Mouse (Mus musculus) CD4-positive, CD25-positive, alpha-beta regulatory T cell, adult 4 months (primary cell): ENCODE results near the gene Cldn16. TPM values are rescaled to one million over a fixed set of nuclear protein-coding genes. Genes with fewer than 3 reads are reported as not detected.
"Not testable (repeated sequence)": the region's sequence is repeated elsewhere in the genome, so short reads cannot be mapped to it uniquely, and the experiment has no call there.

Experiments
- ATAC-seq: one replicate; pipeline ENCODE4 v1.8.0; 2017
- polyA plus RNA-seq, 2 experiments: library from polyadenylated mRNA; unstranded; fragments of 100-300 nt; shearing (Covaris generic); gene quantifications; one replicate each; pipeline ENCODE4 v1.2.1; 2017

The Cldn16 gene
- not detected for polyA plus RNA-seq

- no peak for ATAC-seq
These were observed at the start of gene Cldn16 for GRCm38 (mm10) chr16:26462835-26463234. TSS of gene Cldn16 (plus strand) at chr16:26463135.

GRCm38 (mm10) chr16:26418616-26419015, 44.3 kb upstream of the Cldn16 start:
- no peak for ATAC-seq

GRCm38 (mm10) chr16:26422078-26422477, 40.9 kb upstream of the Cldn16 start:
- no peak for ATAC-seq

GRCm38 (mm10) chr16:26430246-26430645, 32.7 kb upstream of the Cldn16 start:
- no peak for ATAC-seq

- ATAC-seq = no peak
These were observed 29.4 kb upstream of the Cldn16 start for GRCm38 (mm10) chr16:26433486-26433885.

GRCm38 (mm10) chr16:26440031-26440430, 22.9 kb upstream of the Cldn16 start:
- no peak for ATAC-seq

GRCm38 (mm10) chr16:26441156-26441555, 21.8 kb upstream of the Cldn16 start:
- ATAC-seq = no peak

- no peak for ATAC-seq
These were observed 18.1 kb upstream of the Cldn16 start for GRCm38 (mm10) chr16:26444843-26445242.

GRCm38 (mm10) chr16:26447594-26447993, 15.3 kb upstream of the Cldn16 start:
- no peak for ATAC-seq

- ATAC-seq = no peak
These were observed 8.8 kb upstream of the Cldn16 start for GRCm38 (mm10) chr16:26454163-26454562.

GRCm38 (mm10) chr16:26456182-26456581, 6.8 kb upstream of the Cldn16 start:
- no peak for ATAC-seq

- ATAC-seq = no peak
These were observed 3.6 kb downstream of the Cldn16 start for GRCm38 (mm10) chr16:26466535-26466934.

GRCm38 (mm10) chr16:26471254-26471653, 8.3 kb downstream of the Cldn16 start:
- no peak for ATAC-seq

- no peak for ATAC-seq
These were observed 32.8 kb downstream of the Cldn16 start for GRCm38 (mm10) chr16:26495721-26496120.

GRCm38 (mm10) chr16:26499705-26500104, 36.8 kb downstream of the Cldn16 start:
- ATAC-seq = not testable (repeated sequence)

GRCm38 (mm10) chr16:26500738-26501137, 37.8 kb downstream of the Cldn16 start:
- no peak for ATAC-seq

GRCm38 (mm10) chr16:26504961-26505360, 42.0 kb downstream of the Cldn16 start:
- ATAC-seq = no peak

- no peak for ATAC-seq
These were observed 56.7 kb downstream of the Cldn16 start for GRCm38 (mm10) chr16:26519596-26519995.

GRCm38 (mm10) chr16:26525832-26526231, 62.9 kb downstream of the Cldn16 start:
- no peak for ATAC-seq

- no peak for ATAC-seq
These were observed 63.7 kb downstream of the Cldn16 start, which contains the start of gene Tmem207 for GRCm38 (mm10) chr16:26526669-26527068. TSS of gene Tmem207 (minus strand) at chr16:26526769.

GRCm38 (mm10) chr16:26527931-26528666, 65.2 kb downstream of the Cldn16 start:
- no peak for ATAC-seq

GRCm38 (mm10) chr16:26530451-26530850, 67.5 kb downstream of the Cldn16 start:
- ATAC-seq = no peak

GRCm38 (mm10) chr16:26532287-26532686, 69.4 kb downstream of the Cldn16 start:
- ATAC-seq = no peak
